Mouse (Mus musculus) urinary bladder, adult 18-20 months (tissue): ENCODE results near the gene Mmd2.

Source experiments
- DNase-seq, 2 experiments: peaks; one replicate each; pipeline ENCODE4 v3.0.0; 2022; ENCODE audit warnings: low spot score in 2 of 2, mixed read lengths in 2 of 2

The Mmd2 gene

DNA sequence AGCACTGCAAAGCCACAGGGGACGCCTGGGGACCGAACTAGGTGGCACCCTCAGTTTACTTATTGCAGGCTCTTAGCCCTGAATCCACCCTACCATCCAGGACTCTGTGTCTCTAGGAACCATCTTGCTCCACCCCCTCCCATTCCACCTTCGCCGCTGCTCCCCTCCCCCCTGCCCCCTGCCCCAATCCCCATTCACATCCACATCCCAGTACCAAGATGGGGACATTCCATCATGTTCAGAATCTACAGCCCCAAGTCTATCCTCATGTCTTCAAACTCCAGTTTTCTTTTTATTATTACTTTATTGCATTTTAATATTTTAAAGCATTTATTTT, 357 bp upstream of the Mmd2 start:
- DNase-seq = no peak

DNA sequence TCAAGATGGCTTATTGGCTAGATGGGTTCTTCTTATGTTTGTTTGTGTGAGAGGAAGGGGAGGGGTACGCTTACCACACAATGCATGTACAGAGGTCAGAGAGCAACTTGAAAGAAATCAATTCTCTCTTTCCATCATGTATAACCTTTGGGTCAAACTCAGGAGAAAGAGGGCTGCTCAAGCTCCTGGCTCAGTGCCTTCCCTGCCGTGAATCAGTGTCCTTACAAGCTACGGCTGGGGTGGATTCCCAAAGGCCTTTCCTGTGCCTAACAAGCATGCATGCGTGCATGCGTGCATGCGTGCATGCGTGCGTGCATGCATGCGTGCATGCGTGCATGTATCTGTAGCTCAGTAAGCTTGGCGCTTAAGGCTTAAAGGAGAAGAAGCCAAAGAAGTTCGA, 3.3 kb downstream of the Mmd2 start:
- no peak for DNase-seq

DNA sequence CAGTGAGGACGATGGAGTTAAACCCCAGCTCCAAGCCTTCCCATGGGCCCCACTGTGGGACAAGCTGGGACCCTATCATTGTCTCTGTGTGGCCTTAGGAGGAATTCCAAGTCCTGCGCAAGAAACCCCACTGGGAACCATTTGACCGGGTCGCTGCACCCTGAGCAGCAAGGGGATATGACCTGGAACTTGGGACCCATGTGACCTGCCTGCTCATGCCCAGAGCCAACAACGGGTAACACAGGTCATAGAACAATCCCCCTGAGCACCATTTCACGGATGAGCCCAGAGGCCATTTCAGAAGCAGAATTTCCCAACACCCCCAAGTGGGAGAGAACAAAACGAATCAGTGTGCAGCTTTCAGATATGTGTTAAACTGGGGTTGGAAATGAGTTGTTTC, 4.2 kb downstream of the Mmd2 start:
- DNase-seq = no peak

GRCm38 (mm10) chr5:142597648-142598390, 10.8 kb downstream of the Mmd2 start:
- DNase-seq = no peak

DNA sequence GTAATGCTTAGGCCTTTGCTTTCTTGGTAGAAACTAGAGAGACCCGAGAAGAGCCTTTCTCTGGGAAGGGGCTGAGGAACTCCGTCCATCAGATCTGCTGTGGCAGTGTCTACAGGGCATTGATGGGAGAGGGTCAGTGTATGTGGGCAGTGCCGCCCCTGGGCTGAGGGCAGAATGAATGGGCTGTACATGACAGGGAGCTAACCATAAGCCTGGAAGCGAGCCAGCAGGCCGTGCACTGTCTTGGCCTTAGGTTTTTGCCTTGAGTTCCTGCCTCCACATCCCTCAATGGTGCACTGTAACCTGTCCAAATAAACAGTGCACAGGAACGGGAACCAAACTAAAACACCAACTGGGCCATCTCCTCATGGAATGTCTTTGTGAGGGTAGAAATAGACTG, 11.9 kb downstream of the Mmd2 start:
- DNase-seq = no peak

GRCm38 (mm10) chr5:142595698-142596097, 12.9 kb downstream of the Mmd2 start:
- DNase-seq = no peak

- no peak for DNase-seq
These were observed 17.5 kb downstream of the Mmd2 start for GRCm38 (mm10) chr5:142590953-142591616.

- no peak for DNase-seq
These were observed 24.9 kb downstream of the Mmd2 start for GRCm38 (mm10) chr5:142583616-142584126.

GRCm38 (mm10) chr5:142581517-142581916, 27.1 kb downstream of the Mmd2 start:
- DNase-seq = no peak

DNA sequence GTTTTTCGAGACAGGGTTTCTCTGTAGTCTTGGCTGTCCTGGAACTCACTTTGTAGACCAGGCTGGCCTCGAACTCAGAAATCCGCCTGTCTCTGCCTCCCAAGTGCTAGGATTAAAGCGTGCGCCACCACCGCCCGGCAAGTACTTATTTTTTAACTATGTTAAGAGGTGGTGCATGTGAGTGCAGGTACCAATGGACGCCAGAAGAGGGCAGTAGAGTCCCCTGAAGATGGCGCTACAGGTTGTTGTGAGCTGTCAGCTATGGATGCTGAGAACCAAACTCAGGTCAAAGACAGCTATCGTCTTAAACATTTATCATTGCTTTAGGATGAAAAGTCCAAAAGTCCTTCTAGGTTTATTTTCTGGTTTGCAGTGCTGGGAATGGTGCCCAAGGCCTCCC, 30.4 kb downstream of the Mmd2 start:
- no peak for DNase-seq

GRCm38 (mm10) chr5:142576832-142577231, 31.8 kb downstream of the Mmd2 start:
- no peak for DNase-seq

DNA sequence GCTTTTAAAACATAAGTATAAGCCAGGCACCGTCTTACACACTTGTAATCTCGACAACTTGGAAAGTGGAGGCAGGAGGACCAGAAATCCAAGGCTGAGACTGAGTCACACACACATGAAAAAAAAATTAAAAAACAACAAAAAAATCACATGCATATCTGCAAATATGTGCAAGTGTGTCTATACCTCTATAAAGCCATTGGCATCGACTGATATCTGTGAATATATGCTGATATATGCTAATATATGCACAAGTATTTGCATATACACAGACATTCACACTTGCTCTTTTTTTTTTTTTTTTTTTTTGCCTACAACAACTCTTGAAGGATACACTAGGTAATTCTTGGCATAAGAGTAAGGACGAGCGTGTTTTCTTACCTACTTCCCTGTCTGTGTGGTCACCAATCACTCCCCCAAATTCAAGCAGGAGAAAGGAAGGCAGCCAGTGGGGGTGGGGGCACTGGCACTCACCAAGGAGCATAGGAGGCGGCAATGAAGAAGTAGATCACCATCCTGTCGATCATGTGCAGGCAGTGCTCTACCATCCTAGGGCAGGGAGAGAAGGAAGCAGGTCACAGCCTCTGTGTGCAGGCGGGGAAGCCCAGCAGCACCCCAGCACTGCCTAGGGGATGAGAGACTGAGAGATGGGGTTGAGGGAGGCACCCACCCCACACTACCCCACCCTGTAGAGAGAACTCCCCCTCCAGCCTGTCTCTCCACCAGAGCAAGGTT, 34.1 kb downstream of the Mmd2 start:
- no peak for DNase-seq

DNA sequence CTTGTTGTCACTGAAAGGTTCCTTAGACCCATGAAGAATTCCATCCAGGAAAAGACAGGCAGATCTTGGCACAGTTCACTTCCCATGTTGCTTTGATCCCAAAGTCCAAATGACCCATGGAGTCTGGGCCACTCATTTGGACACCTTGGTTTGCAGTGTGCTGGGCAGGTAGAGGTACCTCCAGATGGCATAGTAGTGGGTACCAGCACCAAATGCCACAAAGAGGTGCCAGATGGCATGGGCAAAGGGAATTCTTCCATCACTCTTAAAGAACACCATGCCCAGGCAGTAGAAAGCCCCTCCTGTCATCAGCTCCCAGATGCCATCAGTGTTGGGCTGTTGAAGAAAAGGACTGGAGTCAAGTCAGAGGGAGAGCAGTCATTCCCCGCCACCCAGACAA, 44.0 kb downstream of the Mmd2 start:
- no peak for DNase-seq

DNA sequence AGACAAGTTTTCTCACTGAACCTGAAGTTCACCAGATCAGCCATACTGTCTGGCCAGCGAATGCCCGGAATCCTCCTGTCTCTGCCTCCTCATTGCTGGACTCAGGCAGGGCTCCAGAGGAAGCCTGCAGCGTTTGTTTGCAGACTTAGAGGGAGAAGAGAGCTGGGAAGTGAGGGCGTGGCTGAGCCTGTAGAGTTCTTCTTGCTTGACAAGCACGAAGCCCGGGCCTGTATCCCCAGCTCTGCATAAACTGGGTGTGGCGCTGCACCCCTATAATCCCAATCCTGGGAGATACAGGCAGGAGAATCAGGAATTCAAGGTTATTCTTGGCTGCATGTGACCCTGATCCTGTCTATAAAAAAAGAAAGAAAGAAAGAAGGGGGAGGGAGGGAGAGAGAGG, 48.3 kb downstream of the Mmd2 start:
- DNase-seq = no peak

- peak; percentile 11 to 41 for DNase-seq
These were observed 51.1 kb downstream of the Mmd2 start for GRCm38 (mm10) chr5:142557397-142558067.

- DNase-seq = no peak
These were observed 51.9 kb downstream of the Mmd2 start for GRCm38 (mm10) chr5:142556721-142557120.

DNA sequence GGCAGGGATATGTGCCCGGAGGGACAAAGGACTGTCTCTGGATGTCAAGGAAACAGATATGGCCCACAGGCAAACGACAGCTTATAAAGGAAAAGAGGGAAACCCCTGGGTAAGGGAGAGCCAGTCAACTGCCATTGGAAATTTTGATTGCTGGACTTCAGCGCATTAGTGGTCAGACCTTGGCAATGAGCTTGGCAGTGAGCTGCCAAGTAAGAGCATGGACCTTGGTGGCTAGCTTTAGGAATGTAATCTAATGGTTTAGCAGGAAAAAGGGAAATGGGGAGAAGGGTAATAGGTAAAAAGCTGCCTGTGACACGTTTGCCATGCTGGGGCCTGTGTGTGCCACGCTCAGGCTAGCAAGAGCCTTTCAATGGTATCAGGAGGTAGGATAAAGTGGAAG, 52.7 kb downstream of the Mmd2 start:
- no peak for DNase-seq

DNA sequence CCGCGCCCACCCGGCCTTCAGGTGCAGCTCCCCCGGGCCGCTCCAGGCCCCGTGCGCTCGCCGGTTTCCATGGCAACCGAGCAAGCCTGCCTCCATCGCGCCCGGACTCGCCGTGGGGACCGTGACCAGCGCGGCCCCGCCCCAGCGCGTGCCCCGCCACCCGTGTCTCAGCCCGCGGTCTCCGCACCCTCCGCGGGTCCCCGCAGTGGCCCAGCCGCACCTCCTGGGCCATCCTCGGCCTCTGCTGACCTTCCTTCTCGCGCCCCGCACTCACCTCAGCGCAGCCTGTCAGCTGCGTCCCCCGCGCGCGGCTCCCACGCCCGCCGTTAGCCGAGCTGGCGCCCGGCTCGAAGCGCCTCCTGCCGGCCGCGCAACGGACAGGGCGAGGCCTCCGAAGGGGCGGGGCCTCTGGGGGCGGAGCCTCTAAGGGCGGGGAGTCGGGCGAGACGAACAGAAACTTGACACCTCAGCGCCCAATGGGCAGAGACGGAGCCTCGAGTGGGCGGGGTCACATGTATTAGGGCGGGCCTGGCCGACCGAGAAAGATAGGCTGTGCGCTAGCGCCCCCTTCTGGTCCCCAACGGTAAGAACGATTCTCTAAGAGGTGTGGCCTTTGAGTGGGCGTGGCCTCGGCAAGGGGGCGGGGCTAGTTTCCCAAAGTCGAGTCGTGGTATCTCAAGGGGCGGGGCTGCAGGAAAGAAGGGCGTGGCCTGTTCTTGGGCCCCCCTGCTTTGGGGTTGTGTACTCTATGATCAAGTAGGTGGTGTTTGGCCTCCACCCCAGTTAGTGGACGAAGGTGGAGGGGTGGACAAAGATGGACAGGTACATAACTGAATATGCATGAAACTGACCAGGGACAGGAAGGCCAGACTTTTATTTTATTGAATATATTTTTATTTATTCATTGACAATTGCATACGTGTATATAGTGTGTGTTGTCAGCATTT, 57.6 kb downstream of the Mmd2 start, which contains the start of gene Radil:
TSS of gene Radil (minus strand) at position 393 of the 947 bp plus-strand sequence.
- DNase-seq = peak; percentile 83 to 91

DNA sequence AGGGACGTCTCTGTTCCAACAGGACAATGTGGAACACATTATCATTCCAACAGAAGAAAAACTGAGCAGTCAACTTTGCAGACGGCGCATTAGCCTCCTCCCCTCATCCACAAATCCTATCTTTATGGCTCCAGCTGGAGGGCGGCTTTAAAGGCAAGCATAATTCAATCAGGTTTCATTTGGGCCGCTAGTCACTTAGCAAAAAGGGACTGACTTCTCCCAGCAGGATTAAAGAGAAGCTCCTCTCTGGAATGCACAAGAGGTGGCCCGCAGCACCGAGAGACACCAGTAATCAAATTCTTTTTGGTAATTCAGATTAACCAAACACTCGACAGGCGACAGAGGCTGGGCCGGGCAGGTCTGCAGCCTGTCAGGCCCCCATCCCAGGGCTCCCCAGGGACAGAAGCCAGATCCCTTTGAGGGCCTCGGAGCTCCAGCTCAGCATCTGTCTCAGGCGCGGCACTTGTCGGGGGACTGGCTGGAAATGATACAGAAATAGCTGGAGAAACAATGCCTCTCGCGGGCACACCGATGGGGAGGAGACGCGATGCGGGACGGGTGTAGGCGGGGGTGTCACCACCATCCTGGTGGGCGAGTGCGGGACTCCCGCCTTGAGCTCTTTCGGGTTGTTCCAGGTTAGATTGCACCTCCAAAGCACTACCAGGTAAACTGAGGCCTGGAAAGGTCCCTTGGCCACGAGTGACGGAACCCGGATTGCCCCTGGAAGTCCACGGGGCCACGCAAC, 58.5 kb downstream of the Mmd2 start:
- peak; percentile 9 to 28 for DNase-seq

- DNase-seq = no peak
These were observed 59.2 kb downstream of the Mmd2 start for GRCm38 (mm10) chr5:142549441-142549840.
